Mouse (Mus musculus): ENCODE measurements around the gene Letmd1.
"Not testable (repeated sequence)": the region's sequence is repeated elsewhere in the genome, so short reads cannot be mapped to it uniquely, and the experiment has no call there.

Letmd1 gene

GRCm38 (mm10) chr15:100468295-100469188 lies at the start of gene Letmd1:
TSS of gene Letmd1 (plus strand) at chr15:100469023.
- ATAC-seq (ENCODE audit: low TSS enrichment) = peak; percentile 92

- ATAC-seq (ENCODE audit: low TSS enrichment) = no peak
Measured at GRCm38 (mm10) chr15:100419311-100419710, 49.5 kb upstream of the Letmd1 start.

GRCm38 (mm10) chr15:100419901-100420745 lies 48.7 kb upstream of the Letmd1 start:
- ATAC-seq (ENCODE audit: low TSS enrichment) = no peak

GRCm38 (mm10) chr15:100421059-100421757 lies 47.6 kb upstream of the Letmd1 start:
- no peak for ATAC-seq (ENCODE audit: low TSS enrichment)

GRCm38 (mm10) chr15:100421758-100422197 lies 47.0 kb upstream of the Letmd1 start, which contains the start of gene Gm5475:
TSS of gene Gm5475 (plus strand) at chr15:100422147.
- not testable (repeated sequence) for ATAC-seq (ENCODE audit: low TSS enrichment)

GRCm38 (mm10) chr15:100422476-100422875 lies 46.3 kb upstream of the Letmd1 start:
- peak; percentile 48 for ATAC-seq (ENCODE audit: low TSS enrichment)

GRCm38 (mm10) chr15:100422899-100423860 lies 45.6 kb upstream of the Letmd1 start:
- peak; percentile 96 for ATAC-seq (ENCODE audit: low TSS enrichment)

GRCm38 (mm10) chr15:100423916-100424315 lies 44.9 kb upstream of the Letmd1 start:
- ATAC-seq (ENCODE audit: low TSS enrichment) = 0 out of 2 replicates have a peak, but pooled peaks have one; percentile 26

GRCm38 (mm10) chr15:100424396-100425122 lies 44.3 kb upstream of the Letmd1 start, which contains the start of gene Slc11a2:
TSS of gene Slc11a2 (minus strand) at chr15:100425072.
- no peak for ATAC-seq (ENCODE audit: low TSS enrichment)

GRCm38 (mm10) chr15:100428296-100428905 lies 40.4 kb upstream of the Letmd1 start:
- no peak for ATAC-seq (ENCODE audit: low TSS enrichment)

- no peak for ATAC-seq (ENCODE audit: low TSS enrichment)
Measured at GRCm38 (mm10) chr15:100429959-100430565, 38.8 kb upstream of the Letmd1 start.

GRCm38 (mm10) chr15:100433234-100433633 lies 35.6 kb upstream of the Letmd1 start:
- ATAC-seq (ENCODE audit: low TSS enrichment) = no peak

GRCm38 (mm10) chr15:100436112-100436511 lies 32.7 kb upstream of the Letmd1 start:
- ATAC-seq (ENCODE audit: low TSS enrichment) = no peak

- ATAC-seq (ENCODE audit: low TSS enrichment) = no peak
Measured at GRCm38 (mm10) chr15:100436518-100436917, 32.3 kb upstream of the Letmd1 start.

- peak; percentile 98 for ATAC-seq (ENCODE audit: low TSS enrichment)
Measured at GRCm38 (mm10) chr15:100443126-100443922, 25.5 kb upstream of the Letmd1 start.

- ATAC-seq (ENCODE audit: low TSS enrichment) = no peak
Measured at GRCm38 (mm10) chr15:100446887-100447286, 21.9 kb upstream of the Letmd1 start.

GRCm38 (mm10) chr15:100448572-100448971 lies 20.3 kb upstream of the Letmd1 start:
- ATAC-seq (ENCODE audit: low TSS enrichment) = no peak

- no peak for ATAC-seq (ENCODE audit: low TSS enrichment)
Measured at GRCm38 (mm10) chr15:100449495-100449894, 19.3 kb upstream of the Letmd1 start.

All from frontal cortex, adult (tissue).